Mouse (Mus musculus) CD8-positive naive resting alpha-beta T cell, adult 2 months (primary cell): ENCODE measurements around the gene Hnrnpa2b1.

ENCODE experiments used
- DNase-seq, 2 experiments: peaks; one replicate each; pipeline ENCODE4 v3.0.0; 2022; ENCODE audit warnings: low read depth in 2 of 2, low spot score in 2 of 2

The Hnrnpa2b1 gene

DNA sequence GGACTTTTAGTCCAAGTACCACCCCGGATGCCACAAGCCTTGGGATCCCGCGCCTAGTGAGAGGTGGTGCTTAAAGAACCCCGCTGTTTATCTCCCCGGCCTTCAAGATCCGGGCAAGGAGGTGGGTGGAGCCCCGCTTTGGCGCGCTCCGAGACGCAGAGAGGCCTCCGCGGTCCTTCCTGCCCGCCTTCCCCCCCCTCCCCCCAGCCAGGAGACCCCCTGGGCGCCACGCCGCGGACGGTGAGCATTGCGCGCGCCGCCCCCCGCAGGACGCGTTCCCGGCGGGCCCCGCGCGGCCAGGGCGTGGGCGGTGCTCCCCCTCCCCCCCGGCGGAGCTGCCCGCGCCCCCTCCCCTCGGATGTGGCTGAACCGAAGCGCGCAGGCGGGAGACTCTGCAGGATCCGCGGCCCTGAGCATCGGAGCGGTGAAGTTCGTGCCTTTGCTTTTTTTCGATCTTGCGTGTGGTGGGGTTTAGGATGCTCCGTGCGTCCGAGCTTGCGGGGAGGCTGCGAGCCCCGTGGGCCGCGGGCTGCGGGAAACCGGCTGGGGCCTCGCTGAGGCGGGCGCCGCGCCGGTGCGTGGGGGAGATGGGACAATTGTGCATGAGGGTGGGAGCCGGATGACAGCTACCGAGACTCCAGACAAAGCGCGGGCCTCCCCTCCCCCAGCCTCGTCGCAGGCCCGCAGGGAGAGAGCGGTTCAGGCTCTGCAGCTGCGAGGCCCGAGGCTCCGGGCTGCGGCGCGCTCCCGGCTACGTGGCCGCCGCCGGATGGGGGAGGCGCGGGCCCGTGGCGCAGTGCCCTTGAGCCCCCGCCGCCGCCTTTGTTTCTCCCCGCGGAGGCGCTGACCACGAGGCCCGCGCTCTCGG, 851 bp upstream of the Hnrnpa2b1 start, which contains the start of gene Cbx3:
Cbx3 (plus strand) TSS at position 50 of the 868 bp plus-strand sequence.
- DNase-seq = peak; percentile 51 to 66

DNA sequence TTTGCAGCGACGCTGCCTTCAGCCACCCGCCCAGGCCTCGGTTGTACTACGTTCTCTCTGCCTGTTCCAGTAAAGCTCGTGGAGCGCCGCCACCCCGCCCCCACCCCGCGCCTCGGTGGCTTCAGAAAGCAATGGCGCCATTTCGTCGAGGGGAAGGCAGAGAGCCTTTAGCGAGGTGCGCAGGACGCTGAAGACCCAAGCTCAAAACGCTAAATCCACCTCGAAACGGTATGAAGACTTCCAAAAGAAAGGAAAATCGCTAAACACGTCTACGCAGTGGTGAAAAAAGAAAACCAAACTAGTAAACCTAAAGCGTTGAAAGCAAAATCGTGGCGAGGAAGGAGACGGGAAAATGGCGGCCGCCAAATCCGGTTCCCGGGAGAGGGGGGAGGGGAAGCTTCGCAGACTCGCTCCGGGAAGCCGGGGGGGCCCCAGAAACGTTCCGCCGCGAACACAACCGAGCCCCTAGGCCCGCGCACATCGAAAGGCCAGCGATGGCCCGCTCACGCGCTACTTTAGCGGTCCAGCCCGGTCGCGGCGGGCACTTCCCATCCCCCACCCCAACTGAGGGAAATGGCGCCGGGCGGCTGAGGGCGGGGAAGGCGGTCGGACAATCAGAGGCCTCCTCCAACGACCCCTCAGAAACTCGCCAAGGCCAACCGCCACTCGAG, 668 bp downstream of the Hnrnpa2b1 start:
- DNase-seq = peak; percentile 66 to 76

GRCm38 (mm10) chr6:51467649-51468048, 2.0 kb downstream of the Hnrnpa2b1 start:
- DNase-seq = no peak

GRCm38 (mm10) chr6:51460363-51460762, 9.3 kb downstream of the Hnrnpa2b1 start:
- no peak for DNase-seq

DNA sequence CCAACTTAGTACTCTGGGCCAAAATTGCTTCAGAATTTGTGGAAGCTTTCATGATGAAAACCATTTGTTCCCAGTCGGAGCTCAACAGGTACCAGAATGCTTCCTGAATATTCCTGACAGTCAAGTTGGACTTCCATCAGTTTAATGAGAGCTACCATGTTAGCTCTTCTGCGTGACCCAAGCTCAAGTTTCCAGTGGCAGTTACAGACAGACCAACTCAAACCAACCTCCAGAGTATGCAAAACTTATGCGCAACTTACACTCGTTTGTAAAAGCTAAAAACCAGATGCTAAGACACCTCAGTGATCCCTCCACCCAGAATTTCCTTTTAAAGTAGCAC, 9.7 kb downstream of the Hnrnpa2b1 start:
- no peak for DNase-seq

GRCm38 (mm10) chr6:51459313-51460020, 10.2 kb downstream of the Hnrnpa2b1 start:
- no peak for DNase-seq

DNA sequence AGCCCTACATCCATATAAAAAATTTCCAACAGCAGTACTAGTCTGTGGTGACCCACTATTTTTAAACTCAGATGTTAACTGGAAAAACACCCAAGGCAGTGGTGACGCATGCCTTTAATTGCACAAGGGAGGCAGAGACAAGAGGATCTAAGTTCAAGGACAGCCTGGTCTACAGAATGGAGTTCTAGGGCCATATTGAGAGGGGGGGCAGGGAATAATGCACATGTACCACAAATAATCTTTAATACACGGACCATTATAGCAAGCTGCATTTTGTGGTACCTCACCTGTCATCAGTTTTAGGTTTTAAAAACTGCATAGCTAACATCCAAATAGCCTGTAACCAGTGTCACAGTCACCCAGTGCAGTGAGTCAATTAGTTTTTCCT, 10.8 kb downstream of the Hnrnpa2b1 start:
- DNase-seq = no peak

DNA sequence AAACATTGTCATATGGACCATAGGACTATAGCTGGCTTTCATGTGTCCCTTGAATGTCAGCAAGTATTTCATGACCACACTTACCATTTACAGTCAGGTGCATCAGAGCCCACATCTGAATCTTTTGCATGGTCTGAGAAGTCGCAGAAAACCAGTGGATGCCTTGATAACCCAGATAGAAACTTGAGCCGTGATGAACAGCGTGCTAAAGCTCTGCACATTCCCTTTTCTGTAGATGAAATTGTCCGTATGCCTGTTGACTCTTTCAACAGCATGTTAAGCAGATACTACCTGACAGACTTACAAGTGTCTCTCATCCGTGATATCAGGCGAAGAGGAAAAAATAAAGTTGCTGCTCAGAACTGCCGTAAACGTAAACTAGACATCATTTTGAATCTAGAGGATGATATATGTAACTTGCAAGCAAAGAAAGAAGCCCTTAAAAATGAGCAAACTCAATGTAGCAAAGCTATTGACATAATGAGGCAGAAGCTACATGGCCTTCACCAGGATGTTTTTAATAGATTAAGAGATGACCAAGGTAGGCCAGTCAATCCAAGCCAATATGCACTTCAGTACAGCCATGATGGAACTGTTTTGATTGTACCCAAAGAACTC, 11.8 kb downstream of the Hnrnpa2b1 start:
- no peak for DNase-seq

- DNase-seq = no peak
Observed at GRCm38 (mm10) chr6:51457283-51457682, 12.4 kb downstream of the Hnrnpa2b1 start.

DNA sequence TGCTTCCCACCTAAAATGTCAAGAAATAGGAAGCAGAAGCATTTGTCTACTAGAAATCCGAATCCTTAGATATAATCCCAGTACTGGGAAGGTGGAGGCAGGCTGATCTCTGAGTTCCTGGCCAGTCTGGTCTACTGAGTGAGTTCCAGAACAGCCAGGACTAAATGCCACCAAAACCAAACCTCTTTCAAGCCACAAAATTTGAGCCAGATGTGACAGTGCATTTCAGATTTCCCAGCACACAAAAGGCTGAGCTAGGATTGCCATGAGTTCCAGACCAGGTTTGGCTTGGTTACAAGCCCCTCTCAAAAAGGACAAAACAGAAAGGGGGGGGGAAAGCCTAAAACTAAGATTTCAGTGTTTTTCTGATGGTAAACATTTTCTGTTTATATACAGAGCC, 13.5 kb downstream of the Hnrnpa2b1 start:
- DNase-seq = no peak

DNA sequence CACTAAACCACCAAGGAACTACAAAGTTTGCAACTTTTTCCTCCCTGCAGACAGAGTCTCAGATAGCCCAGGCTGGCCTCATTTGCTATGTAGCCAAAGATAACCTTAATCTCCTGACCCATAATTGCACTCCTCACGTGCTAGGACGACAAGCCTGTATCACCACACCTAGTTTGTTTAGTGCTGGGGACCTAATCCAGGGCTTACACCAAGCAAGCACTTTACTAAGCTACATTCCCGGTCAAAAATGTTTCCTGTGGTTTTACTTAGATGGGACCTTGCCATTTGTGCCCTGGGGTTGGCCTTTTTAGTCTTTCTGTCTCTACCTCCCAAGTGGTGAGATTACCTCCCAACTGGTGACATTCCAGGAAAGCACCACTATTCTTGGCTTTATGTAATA, 14.7 kb downstream of the Hnrnpa2b1 start:
- no peak for DNase-seq

DNA sequence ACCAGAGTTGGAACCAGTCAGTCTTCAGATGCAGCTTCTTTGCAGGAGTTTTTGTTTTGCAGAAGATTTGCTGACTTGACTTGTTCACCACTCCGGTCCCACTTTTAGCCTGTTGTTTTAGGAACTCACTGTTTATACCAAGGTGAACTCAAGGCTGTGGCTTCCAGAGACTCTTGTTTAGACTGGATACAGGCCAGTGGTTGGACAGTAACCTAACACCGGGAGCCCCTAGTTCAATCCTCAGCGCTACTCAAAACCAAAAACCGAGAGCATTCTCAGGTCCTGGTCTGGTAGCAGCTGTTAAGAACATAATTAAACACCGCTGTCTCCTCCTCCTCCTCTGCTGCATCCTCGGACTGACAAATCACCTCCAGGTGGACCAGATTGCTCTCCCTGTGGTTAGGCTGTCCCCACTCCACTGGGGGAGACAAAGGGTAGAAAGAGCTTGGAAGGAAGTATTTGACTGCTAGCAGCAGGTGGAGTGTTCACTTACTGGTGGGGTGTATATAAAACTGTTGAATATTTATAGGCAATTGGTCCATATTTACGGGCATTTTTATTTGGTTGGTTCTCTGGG, 16.7 kb downstream of the Hnrnpa2b1 start:
- no peak for DNase-seq

- peak in 1 of 2 experiments; percentile 27 for DNase-seq
Observed at GRCm38 (mm10) chr6:51442191-51442835, 27.4 kb downstream of the Hnrnpa2b1 start.

DNA sequence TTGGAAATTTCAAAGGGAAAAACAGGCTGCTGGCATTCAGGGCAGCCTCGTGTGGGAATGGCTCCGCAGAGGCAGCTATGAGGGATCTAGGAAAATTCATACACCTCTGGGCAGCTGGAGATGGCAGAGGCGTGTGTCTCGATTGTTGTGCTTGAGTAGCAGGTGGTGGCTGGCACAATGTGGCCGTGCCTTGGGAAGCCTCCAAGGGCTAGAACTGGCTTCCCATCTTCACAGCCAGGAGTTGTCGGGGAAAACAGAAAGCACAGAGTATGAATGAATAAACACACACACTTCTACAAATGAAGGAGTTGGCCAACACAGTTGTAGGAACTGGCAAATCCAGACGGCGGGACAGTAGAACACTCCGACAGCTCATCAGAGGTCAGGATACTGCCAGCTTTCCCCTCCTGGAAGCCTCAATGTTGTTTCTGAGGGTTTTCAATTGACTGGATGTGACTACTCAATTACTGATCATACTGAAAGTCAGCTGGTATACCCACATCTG, 30.8 kb downstream of the Hnrnpa2b1 start:
- no peak for DNase-seq

GRCm38 (mm10) chr6:51437665-51438064, 32.0 kb downstream of the Hnrnpa2b1 start:
- no peak for DNase-seq

DNA sequence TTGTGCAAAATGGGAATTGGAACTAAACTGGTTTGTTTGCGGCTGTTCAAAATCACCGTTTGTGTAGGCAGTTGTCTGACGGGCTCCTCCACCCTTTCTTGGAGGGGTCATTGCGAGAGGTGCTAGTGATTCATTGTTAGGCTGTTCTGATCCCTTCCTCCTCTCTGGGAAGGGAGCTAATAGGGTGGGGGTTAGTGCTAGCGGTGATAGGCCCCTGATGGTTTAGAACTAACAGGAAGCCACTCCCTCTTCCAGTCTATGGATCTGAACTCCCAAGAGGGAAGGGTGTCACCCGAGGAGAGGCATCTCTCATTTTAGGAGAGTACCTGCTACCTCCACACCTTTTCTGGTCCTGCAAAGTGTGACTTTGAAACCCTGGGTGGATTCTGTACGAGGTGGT, 35.4 kb downstream of the Hnrnpa2b1 start:
- DNase-seq = no peak

DNA sequence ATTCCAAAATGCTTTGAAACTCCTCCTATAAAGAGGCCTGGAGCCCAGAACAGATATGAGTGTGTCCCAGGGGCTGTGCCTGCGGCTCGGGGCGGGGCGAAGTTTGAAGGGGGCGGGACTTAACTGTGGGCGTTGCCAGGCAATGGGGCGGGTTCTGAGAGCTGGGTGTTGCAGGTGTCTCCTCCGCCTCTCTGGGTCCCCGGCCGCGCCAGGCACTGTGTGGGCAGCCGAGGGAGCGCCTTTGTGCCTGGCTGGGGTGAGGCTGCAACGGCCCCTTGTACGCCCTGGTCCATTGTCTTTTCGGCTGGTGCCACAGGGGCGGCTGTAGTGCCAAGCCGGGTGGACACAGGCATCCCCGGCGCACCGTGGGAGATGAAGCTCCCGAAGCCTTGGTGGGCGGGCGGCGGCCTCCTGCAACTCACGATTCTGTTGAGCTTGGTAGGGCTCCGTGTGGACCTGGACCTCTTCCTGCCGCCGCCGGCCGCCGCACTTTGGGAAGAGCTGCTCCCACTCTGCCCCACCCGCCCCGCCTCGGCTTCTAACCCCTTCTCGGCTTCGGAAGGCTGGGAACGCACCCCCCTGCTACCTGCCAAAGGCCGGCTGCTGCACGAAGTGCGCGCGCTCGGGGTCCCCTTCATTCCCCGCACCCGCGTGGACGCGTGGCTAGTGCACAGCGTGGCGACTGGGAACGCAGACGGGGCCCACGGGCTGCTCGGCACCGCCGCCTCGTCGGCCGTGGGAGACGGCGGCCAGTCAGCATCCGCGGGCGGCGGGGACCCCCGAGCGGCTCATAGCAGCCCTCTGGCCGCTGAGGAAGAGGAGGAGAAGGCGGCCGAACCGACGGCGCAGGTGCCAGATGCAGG, 36.9 kb downstream of the Hnrnpa2b1 start, which contains the start of gene Nfe2l3:
Nfe2l3 (plus strand) TSS at position 136 of the 863 bp plus-strand sequence.
- peak; percentile 41 to 76 for DNase-seq

DNA sequence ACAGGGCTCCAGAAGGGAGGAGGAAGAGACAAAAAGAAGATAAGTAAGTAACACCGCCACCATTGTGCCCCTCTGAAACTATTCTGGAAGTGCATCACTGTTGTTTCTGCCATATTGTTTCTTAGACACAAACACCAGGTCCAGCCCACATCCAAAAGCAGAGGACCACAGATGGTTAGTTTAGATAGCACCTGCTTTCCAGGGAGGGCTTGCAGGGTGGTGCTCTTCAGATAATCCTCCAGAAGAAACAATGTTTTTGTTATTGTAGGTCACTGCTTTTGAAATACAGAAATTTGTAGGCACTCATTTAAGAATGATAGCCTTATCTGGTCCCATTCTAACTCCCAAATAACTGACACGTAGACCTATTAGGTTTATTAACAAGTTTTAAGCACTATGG, 45.2 kb downstream of the Hnrnpa2b1 start:
- DNase-seq = no peak

DNA sequence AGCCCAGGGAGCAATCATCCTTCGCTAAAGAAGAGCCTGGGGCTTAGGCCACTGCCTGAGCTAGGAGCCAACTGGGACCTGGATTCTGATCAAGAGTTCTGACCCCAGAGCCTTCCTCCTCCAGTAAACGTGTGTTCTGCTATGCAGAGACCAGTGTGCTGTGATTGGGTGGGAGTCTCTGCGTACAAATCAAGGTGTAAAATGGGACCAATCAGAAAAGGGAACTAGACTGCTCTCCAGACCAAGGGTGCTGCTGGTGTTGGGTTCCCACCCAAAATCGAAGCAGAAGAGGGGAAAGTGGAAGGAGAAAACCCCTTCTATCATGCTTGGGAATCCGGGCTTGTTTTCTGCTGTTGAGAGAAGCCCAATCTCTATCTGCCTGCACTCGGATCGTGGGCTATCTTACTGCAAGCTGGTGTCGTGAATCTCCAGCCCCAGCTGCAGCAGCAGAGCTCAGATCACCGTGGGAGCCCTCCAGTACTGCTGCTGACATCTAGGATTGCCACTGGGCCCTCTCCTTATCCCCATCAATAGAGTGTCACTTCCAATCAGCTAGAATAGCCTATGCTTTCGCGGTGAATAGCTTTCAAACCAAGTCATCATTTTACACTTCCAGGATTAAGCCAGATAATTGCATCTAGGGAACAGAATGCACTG, 46.1 kb downstream of the Hnrnpa2b1 start:
- no peak for DNase-seq
